Mouse (Mus musculus) kidney, postnatal 10 days (tissue): ENCODE measurements around the gene Rgl2.

Experiments
- DNase-seq: peaks from one replicate; pipeline ENCODE4 v3.0.0; 2021; ENCODE audit warnings: mixed read lengths

Rgl2 gene

DNA sequence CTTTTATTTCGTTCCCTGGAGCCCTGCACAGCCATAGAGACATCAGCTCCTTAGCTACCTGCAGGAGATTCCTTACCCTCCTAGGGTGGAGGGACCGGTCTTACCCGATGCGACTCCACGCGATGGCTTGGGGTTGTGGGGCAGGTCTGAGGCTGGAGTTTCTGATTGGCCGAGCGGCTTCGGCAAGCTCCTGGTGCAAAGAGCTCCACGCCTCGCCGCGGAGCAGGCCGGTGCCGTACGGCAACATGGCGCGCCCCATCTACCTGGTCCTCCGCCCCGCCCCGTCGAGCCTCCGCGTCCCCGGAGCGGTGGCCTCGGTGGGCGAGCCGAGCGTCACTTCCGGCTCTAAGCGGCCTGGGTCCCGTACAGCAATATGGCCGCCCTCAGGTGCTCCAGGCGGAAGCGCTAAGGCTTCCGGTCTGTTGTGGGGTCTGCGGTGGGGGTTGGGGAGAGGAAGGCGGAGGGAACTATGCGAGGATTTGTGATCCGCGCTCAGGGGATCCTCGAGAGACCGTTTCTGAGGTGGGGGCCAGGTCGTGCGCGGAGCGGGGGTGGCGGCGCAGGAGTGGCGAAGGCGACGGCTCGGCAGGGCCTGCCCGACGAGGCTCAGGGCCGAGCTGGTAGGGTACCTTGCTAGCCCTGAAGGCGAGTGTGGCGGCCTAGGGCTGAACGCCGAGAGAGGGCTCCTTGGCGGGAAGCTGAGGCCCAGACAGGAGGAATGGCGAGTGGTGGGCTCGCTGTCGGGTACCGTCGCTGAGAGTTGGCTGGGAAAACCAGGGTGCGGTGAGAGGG, 20.1 kb upstream of the Rgl2 start, which contains the start of gene Daxx:
Gene Daxx (plus strand): TSS at position 338 of the 792 bp plus-strand sequence.
- DNase-seq = peak; percentile 99

- peak; percentile 66 for DNase-seq
These were observed 19.5 kb upstream of the Rgl2 start for GRCm38 (mm10) chr17:33909869-33910250.

DNA sequence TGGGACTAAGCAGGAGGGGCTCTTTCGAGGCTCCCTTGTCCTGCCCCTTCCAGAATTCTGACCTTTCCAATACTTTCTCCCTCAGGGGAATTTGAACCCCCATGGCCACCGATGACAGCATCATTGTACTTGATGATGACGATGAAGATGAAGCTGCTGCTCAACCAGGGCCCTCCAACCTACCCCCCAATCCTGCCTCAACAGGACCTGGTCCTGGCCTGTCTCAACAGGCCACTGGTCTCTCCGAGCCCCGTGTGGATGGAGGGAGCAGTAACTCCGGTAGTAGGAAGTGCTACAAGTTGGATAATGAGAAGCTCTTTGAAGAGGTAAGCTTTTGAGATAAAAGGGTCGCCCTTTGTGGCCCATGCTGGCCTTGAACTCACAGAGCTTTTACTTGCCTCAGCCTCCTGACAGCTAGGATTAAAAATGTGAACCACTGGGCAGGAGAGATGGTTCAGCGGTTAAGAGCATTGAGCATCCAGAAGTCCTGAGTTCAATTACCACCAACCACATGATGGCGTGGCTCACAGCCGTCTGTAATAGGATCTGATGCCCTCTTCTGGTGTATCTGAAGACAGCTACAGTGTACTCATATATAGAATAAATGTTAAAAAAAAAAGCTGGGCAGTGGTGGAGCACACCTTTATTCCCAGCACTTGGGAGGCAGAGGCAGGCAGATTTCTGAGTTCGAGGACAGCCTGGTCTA, 18.8 kb upstream of the Rgl2 start:
- DNase-seq = no peak

GRCm38 (mm10) chr17:33911052-33911812, 18.1 kb upstream of the Rgl2 start:
- peak; percentile 23 for DNase-seq

DNA sequence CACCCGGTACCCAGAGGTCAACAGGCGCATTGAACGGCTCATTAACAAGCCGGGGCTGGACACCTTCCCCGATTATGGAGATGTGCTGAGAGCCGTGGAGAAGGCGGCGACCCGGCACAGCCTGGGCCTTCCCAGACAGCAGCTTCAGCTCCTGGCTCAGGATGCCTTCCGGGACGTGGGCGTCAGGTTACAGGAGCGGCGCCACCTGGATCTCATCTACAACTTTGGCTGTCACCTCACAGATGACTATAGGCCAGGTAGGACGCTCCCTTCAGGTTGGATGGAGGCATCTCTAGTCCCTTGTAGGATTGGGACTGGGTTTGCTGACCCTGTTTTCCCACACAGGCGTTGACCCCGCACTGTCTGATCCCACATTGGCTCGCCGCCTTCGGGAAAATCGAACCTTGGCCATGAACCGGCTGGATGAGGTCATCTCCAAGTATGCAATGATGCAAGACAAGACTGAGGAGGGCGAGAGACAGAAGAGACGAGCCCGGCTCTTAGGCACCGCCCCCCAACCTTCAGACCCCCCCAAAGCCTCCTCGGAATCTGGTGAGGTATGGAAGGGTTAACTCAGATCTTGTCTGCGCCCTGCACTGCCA, 17.4 kb upstream of the Rgl2 start:
- peak; percentile 25 for DNase-seq

DNA sequence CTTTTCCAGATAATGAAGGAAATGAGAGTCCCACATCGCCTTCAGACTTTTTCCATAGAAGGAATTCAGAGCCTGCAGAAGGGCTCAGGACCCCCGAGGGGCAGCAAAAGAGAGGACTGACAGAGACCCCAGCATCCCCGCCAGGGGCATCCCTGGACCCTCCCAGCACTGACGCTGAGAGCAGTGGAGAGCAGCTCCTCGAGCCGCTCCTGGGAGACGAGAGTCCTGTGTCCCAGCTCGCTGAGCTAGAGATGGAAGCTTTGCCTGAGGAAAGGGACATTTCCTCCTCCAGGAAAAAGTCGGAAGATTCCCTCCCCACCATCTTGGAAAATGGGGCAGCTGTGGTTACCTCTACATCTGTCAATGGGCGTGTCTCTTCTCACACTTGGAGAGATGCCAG, 16.1 kb upstream of the Rgl2 start:
- no peak for DNase-seq

- no peak for DNase-seq
These were observed 15.4 kb upstream of the Rgl2 start for GRCm38 (mm10) chr17:33913905-33914304.

DNA sequence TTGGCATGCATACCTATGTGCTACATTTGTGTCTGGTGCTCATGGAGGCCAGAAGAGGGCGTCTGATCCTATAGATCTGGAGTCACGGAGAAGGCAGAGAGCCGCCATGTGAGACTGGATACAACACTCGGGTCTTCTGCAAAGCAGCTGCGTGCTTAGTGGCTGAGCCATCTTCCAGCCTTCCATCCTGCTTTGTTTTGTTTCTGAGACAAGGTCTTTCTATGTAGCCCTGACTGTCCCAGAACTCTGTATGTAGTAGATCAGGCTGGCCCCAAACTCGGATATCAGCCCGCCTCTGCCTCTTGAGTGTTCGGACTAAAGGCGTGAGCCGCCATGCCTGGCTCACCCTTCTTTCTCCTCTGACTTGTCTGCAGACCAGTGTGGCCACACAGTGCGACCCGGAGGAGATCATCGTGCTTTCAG, 14.4 kb upstream of the Rgl2 start:
- no peak for DNase-seq

- DNase-seq = peak; percentile 98
These were observed 13.6 kb upstream of the Rgl2 start, which contains the start of the genes Tapbp and Zbtb22 for GRCm38 (mm10) chr17:33915671-33916250. Gene Tapbp, plus strand, starts transcription at chr17:33915899. Gene Zbtb22, plus strand, starts transcription at chr17:33915904.

- no peak for DNase-seq
These were observed 13.0 kb upstream of the Rgl2 start for GRCm38 (mm10) chr17:33916294-33916693.

- DNase-seq = peak; percentile 42
These were observed 12.3 kb upstream of the Rgl2 start for GRCm38 (mm10) chr17:33916847-33917655.

DNA sequence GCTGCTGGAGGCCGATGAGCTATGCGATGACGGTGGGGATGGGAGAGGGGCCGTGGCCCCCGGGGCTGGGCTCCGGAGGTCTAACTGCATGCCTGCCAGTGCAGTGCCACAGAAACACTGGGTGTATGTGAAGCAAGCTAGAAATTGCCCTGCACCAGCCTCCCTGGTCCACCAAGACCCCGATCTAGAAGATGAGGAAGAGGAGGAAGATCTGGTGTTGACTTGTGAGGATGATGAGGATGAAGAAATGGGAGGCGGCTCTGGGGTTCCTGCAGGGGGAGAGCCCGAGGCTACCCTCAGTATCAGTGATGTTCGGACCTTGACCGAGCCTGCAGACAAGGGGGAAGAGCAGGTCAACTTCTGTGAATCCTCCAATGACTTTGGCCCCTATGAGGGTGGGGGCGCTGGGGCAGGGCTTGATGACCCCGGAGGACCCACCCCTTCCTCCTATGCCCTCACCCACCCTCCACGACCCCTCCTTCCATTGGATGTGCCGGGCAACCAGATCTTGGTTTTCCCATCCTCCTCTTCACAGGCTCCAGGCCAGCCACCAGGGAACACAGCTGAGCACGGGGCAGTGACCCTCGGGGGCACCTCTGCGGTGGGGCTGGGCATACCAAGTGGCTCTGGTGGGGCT, 11.6 kb upstream of the Rgl2 start:
- no peak for DNase-seq

DNA sequence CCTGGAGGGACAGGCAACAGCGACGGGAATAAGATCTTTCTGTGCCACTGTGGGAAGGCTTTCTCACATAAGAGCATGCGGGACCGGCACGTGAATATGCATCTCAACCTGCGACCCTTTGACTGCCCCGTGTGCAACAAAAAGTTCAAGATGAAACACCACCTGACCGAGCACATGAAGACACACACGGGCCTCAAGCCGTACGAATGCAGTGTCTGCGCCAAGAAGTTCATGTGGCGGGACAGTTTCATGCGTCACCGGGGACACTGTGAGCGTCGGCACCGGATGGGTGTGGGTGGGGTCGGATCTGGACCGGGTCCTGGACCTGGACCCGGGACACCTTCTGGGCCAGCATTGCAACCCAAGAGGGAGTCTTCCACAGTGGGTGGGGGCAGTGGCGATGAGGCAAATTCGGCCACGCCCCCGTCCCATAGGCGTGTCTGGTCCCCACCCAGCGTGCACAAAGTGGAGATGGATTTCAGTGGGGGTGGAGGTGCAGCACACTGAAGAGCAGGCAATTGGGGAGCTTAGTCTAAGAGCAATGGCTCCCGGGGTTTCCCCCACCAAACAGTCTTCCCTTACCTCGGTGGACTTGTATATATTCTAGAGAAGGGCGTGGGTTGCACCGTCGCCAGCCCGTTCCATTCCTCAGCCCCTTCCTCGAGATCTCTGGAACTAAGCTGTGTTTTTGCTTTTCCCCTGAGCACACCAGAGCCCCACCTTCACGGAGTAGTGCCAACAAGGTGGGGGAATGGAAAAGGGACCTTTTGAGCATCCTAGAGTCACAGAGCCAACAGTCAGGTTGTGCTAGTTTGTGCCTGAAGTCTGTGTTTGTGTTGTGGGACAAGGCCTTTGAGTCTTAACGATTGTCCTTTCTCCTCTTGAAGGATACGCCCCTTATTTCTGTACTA, 10.8 kb upstream of the Rgl2 start:
- peak; percentile 49 for DNase-seq

GRCm38 (mm10) chr17:33919351-33920281, 9.7 kb upstream of the Rgl2 start:
- DNase-seq = peak; percentile 87

DNA sequence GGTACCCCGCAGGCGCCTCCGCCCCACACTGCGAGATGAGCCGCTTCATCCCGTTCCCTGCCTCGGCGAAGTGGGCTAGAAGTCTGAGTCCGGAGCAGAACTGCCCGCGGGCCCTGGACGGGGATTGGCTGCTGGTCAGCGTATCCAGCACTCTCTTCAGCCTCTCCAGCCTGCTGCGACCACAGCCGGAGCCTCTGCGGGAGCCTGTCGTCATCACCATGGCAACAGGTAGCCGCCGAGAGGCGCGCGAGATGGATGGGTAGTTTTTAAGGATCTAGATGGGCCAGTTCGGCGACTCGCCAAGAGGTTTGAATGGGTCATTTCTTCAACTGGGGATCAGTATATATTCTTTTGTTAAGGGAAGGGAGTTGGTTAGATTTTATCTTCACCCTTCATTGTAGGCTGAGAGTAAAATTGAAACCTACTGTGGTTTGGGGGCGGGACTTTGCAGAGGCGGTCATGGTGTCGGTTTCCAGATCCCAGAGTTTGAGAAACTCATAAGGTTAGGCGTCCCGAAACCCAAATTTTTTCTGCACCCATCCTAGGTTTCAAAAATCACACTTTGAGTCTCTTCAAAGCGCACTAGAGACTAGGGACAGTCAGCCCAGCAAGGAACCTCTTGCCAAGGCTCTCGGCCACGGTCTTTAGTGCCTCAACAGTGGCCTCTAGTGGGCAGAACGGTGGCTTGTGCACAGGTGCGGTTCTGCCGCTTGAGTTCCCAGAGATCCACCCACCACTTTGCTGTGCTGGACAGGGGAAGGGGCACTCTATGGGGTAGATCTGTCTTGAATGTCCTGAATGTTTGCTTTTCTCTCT, 8.9 kb upstream of the Rgl2 start:
- DNase-seq = peak; percentile 93

DNA sequence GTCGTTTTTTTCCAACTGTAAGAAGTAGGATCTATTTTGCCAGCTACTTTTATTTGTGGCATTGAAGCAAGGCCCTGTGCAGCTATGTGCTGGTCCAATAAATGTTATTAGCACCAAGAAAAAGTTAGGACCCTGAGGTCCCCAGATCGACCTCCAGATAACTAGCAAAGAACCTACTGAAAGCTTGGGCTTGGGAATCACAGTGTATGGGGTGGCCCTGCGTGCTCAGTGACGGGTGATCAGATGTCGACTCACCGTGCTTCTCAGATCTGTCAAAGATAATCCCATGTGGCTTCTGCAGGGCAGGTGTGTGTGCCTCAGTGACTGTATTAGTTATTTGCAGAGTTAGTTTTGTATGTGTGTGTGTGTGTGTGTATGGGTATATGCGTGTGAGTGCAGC, 8.0 kb upstream of the Rgl2 start:
- DNase-seq = no peak

GRCm38 (mm10) chr17:33924577-33925283, 4.6 kb upstream of the Rgl2 start:
- peak; percentile 63 for DNase-seq
